Mouse (Mus musculus): ENCODE measurements around the gene Atad1. TPM values are rescaled to one million over a fixed set of nuclear protein-coding genes. Genes with fewer than 3 reads are reported as not detected.
A peak's percentile ranks its signal among the peaks of the same experiment; 100 is the strongest.
"Not testable (repeated sequence)": the region's sequence is repeated elsewhere in the genome, so short reads cannot be mapped to it uniquely, and the experiment has no call there.

Gene Atad1
- 98.6 and 102 TPM in 2 replicates for polyA plus RNA-seq (2016; fragmentation: Nextera tagmentation; extraction: Ambion mirVana)

- H3K4me2 ChIP-seq (replicated peaks), result no peak within 1 kb of the TSS
- H3K27me3 ChIP-seq, result no peaks in the 10 kb centered on the region
- no peak within 1 kb of the TSS for H3K4me3 ChIP-seq
- WGBS, result 96% methylated on average over 4 of the region's 4 CpGs
- H3K36me3 ChIP-seq, result no peaks in the 10 kb centered on the region
- ATAC-seq (ENCODE audit: low FRiP score), result no peak
- no peak within 1 kb of the TSS for H3K9ac ChIP-seq
- H3K9me3 ChIP-seq (replicated peaks), result no peaks in the 10 kb centered on the region
- no peak within 1 kb of the TSS for H3K27ac ChIP-seq
- no peaks in the 10 kb centered on the region for H3K4me1 ChIP-seq
These were observed at the start of gene Atad1 for GRCm38 (mm10) chr19:32739686-32740085. Atad1 (minus strand) TSS chr19:32739786.

- H3K27me3 ChIP-seq; H3K4me3 ChIP-seq; H3K9me3 ChIP-seq (replicated peaks); H3K9ac ChIP-seq; H3K4me2 ChIP-seq (replicated peaks); H3K27ac ChIP-seq; H3K36me3 ChIP-seq; ATAC-seq (ENCODE audit: low FRiP score): not testable (repeated sequence)
- H3K4me1 ChIP-seq, result peaks cover 23% of the 10 kb centered on the region
- WGBS, result 83% methylated on average over 3 of the region's 3 CpGs
These were observed 48.4 kb upstream of the Atad1 start for GRCm38 (mm10) chr19:32788016-32788415.

GRCm38 (mm10) chr19:32787388-32787787 is 47.8 kb upstream of the Atad1 start:
- H3K4me1 ChIP-seq, result peaks cover 20% of the 10 kb centered on the region
- not testable (repeated sequence) for H3K27me3 ChIP-seq, H3K36me3 ChIP-seq

GRCm38 (mm10) chr19:32781305-32782071 is 41.9 kb upstream of the Atad1 start:
- no peaks in the 10 kb centered on the region for H3K9me3 ChIP-seq (replicated peaks)
- H3K36me3 ChIP-seq, result no peaks in the 10 kb centered on the region; the same call in 1 of the 2 replicates
- no peak overlapping the region for H3K27ac ChIP-seq
- no peak overlapping the region for H3K4me3 ChIP-seq
- H3K27me3 ChIP-seq, result no peaks in the 10 kb centered on the region
- H3K4me2 ChIP-seq (replicated peaks), result no peak overlapping the region
- no peaks in the 10 kb centered on the region for H3K4me1 ChIP-seq
- no peak for ATAC-seq (ENCODE audit: low FRiP score)
- 91% methylated on average over 5 of the region's 5 CpGs for WGBS
- no peak overlapping the region for H3K9ac ChIP-seq

More at GRCm38 (mm10) chr19:32787388-32787787, 47.8 kb upstream of the Atad1 start:
- not testable (repeated sequence) for ATAC-seq (ENCODE audit: low FRiP score); H3K4me2 ChIP-seq (replicated peaks); H3K9ac ChIP-seq; H3K4me3 ChIP-seq; H3K9me3 ChIP-seq (replicated peaks); H3K27ac ChIP-seq
- WGBS, result 43% methylated on average over 4 of the region's 4 CpGs

GRCm38 (mm10) chr19:32779131-32779530 is 39.5 kb upstream of the Atad1 start:
- 92% methylated on average over 3 of the region's 3 CpGs for WGBS
- no peak overlapping the region for H3K27ac ChIP-seq
- no peak for ATAC-seq (ENCODE audit: low FRiP score)
- no peak overlapping the region for H3K4me2 ChIP-seq (replicated peaks)
- no peaks in the 10 kb centered on the region for H3K9me3 ChIP-seq (replicated peaks)
- no peak overlapping the region for H3K9ac ChIP-seq
- no peaks in the 10 kb centered on the region for H3K27me3 ChIP-seq
- no peak overlapping the region for H3K4me3 ChIP-seq
- H3K36me3 ChIP-seq, result no peaks in the 10 kb centered on the region
- no peaks in the 10 kb centered on the region for H3K4me1 ChIP-seq

GRCm38 (mm10) chr19:32778411-32778810 is 38.8 kb upstream of the Atad1 start:
- no peaks in the 10 kb centered on the region for H3K27me3 ChIP-seq
- no peak overlapping the region for H3K4me2 ChIP-seq (replicated peaks)
- H3K36me3 ChIP-seq, result no peaks in the 10 kb centered on the region
- no peak overlapping the region for H3K27ac ChIP-seq
- H3K9me3 ChIP-seq (replicated peaks), result no peaks in the 10 kb centered on the region
- 47% methylated on average over 2 of the region's 2 CpGs for WGBS
- ATAC-seq (ENCODE audit: low FRiP score), result no peak
- H3K4me1 ChIP-seq, result no peaks in the 10 kb centered on the region
- H3K9ac ChIP-seq, result no peak overlapping the region
- no peak overlapping the region for H3K4me3 ChIP-seq

GRCm38 (mm10) chr19:32762493-32762892 is 22.9 kb upstream of the Atad1 start:
- ATAC-seq (ENCODE audit: low FRiP score), result no peak
- Histone ChIP-seq H3K4me2 (replicated peaks) (no peak overlapping the region), H3K9me3 (replicated peaks) (no peaks in the 10 kb centered on the region), H3K27me3 (no peaks in the 10 kb centered on the region), H3K9ac (no peak overlapping the region), H3K4me1 (peaks cover 13% of the 10 kb centered on the region), H3K27ac (no peak overlapping the region), H3K36me3 (no peaks in the 10 kb centered on the region), H3K4me3 (no peak overlapping the region)
- WGBS, result 89% methylated on average over 4 of the region's 4 CpGs

GRCm38 (mm10) chr19:32761162-32761561 is 21.6 kb upstream of the Atad1 start:
- ATAC-seq (ENCODE audit: low FRiP score), result no peak
- Histone ChIP-seq H3K9ac (no peak overlapping the region), H3K4me1 (peaks cover 13% of the 10 kb centered on the region), H3K27ac (no peak overlapping the region), H3K9me3 (replicated peaks) (no peaks in the 10 kb centered on the region), H3K4me3 (no peak overlapping the region), H3K36me3 (no peaks in the 10 kb centered on the region), H3K4me2 (replicated peaks) (peak overlapping the region; percentile 90), H3K27me3 (no peaks in the 10 kb centered on the region)
- 68% methylated on average over 4 of the region's 4 CpGs for WGBS

- H3K9ac ChIP-seq, result peak overlapping the region; percentile 39; the same call in 1 of the 2 replicates
- ATAC-seq (ENCODE audit: low FRiP score), result no peak
- WGBS, result 35% methylated on average over 6 of the region's 6 CpGs
These were observed 20.9 kb upstream of the Atad1 start for GRCm38 (mm10) chr19:32760499-32760898.

GRCm38 (mm10) chr19:32759357-32760024 is 19.9 kb upstream of the Atad1 start:
- no peak overlapping the region for H3K27ac ChIP-seq
- 2% methylated on average over 8 of the region's 8 CpGs for WGBS
- H3K9me3 ChIP-seq (replicated peaks), result no peaks in the 10 kb centered on the region
- no peak for ATAC-seq (ENCODE audit: low FRiP score)
- peak overlapping the region; percentile 98 for H3K9ac ChIP-seq
- H3K4me1 ChIP-seq, result peaks cover 24% of the 10 kb centered on the region
- peak overlapping the region; percentile 90 for H3K4me2 ChIP-seq (replicated peaks)
- H3K27me3 ChIP-seq, result peaks cover 4% of the 10 kb centered on the region
- H3K4me3 ChIP-seq, result peak overlapping the region; percentile 96
- no peaks in the 10 kb centered on the region for H3K36me3 ChIP-seq

More at GRCm38 (mm10) chr19:32760499-32760898, 20.9 kb upstream of the Atad1 start:
- Histone ChIP-seq H3K36me3 (no peaks in the 10 kb centered on the region), H3K4me3 (peak overlapping the region; percentile 23), H3K9me3 (replicated peaks) (no peaks in the 10 kb centered on the region), H3K4me2 (replicated peaks) (peak overlapping the region; percentile 90), H3K4me1 (peaks cover 17% of the 10 kb centered on the region), H3K27ac (no peak overlapping the region), H3K27me3 (no peaks in the 10 kb centered on the region)

GRCm38 (mm10) chr19:32758793-32759161 is 19.2 kb upstream of the Atad1 start:
- Histone ChIP-seq H3K9ac (peak overlapping the region; percentile 98), H3K4me2 (replicated peaks) (peak overlapping the region; percentile 90), H3K27me3 (peaks cover 6% of the 10 kb centered on the region), H3K4me3 (peak overlapping the region; percentile 96), H3K9me3 (replicated peaks) (no peaks in the 10 kb centered on the region), H3K36me3 (no peaks in the 10 kb centered on the region), H3K4me1 (peaks cover 25% of the 10 kb centered on the region), H3K27ac (peak overlapping the region; percentile 99)
- no peak for ATAC-seq (ENCODE audit: low FRiP score)
- WGBS, result under 1% methylated on average over 11 of the region's 11 CpGs

GRCm38 (mm10) chr19:32757831-32758792 is 18.5 kb upstream of the Atad1 start:
- peak; percentile 7 for ATAC-seq (ENCODE audit: low FRiP score)
- whole genome bisulfite sequencing, result under 1% methylated on average over 39 of the region's 69 CpGs

More at GRCm38 (mm10) chr19:32757831-32758792, 18.5 kb upstream of the Atad1 start:
- Histone ChIP-seq H3K4me1 (peaks cover 25% of the 10 kb centered on the region), H3K4me3 (peak overlapping the region; percentile 96), H3K27ac (peak overlapping the region; percentile 99), H3K27me3 (peaks cover 6% of the 10 kb centered on the region), H3K36me3 (no peaks in the 10 kb centered on the region), H3K9ac (peak overlapping the region; percentile 98), H3K9me3 (replicated peaks) (no peaks in the 10 kb centered on the region), H3K4me2 (replicated peaks) (peak overlapping the region; percentile 90)

Data from hindbrain, embryonic 12.5 days (tissue).